Mouse (Mus musculus) olfactory bulb, adult 2 months (tissue): ENCODE data around the gene Tnp2. TPM values are rescaled to one million over a fixed set of nuclear protein-coding genes. Genes with fewer than 3 reads are reported as not detected.
"Not testable (repeated sequence)": the region's sequence is repeated elsewhere in the genome, so short reads cannot be mapped to it uniquely, and the experiment has no call there.

ENCODE experiments used
- H3K27ac ChIP-seq: fragments of 200-500 bp; 2 replicates; pipeline ENCODE4 v1.5.1; 2012; ENCODE audit warnings: low read depth, low read length; ENCODE audit not compliant: insufficient read depth
- H3K4me1 ChIP-seq: fragments of 200-500 bp; 2 replicates; pipeline ENCODE4 v1.6.1; 2012; ENCODE audit warnings: low read length; ENCODE audit not compliant: control insufficient read depth, insufficient read depth
- H3K4me3 ChIP-seq: fragments of 200-500 bp; 2 replicates; pipeline ENCODE4 v1.5.1; 2012; ENCODE audit warnings: mild to moderate bottlenecking, low read depth, low read length, moderate library complexity; ENCODE audit not compliant: insufficient read depth
- CTCF ChIP-seq: fragments of 200-500 bp; IDR thresholded peaks from 2 replicates; pipeline ENCODE4 v1.5.1; 2012; ENCODE audit warnings: low read depth, mild to moderate bottlenecking, low read length, moderate library complexity; ENCODE audit not compliant: insufficient read depth
- POLR2A ChIP-seq: fragments of 200-500 bp; IDR thresholded peaks from 2 replicates; pipeline ENCODE4 v1.6.1; 2012; ENCODE audit warnings: mild to moderate bottlenecking, low read depth, low read length, moderate library complexity; ENCODE audit not compliant: insufficient read depth
- WGBS: fragments of 180-500 bp; shearing (Covaris S2); methylation state at CpG from one replicate; pipeline ENCODE4 v1.1.7; 2018; 5-methylcytosine and 5-hydroxymethylcytosine counted together
- polyA plus RNA-seq: library from polyadenylated mRNA; stranded (reverse); fragments of >200 nt; gene quantifications from 2 replicates; pipeline ENCODE4 v1.2.4, GENCODE M21; 2012; ENCODE audit warnings: low replicate concordance; ENCODE audit not compliant: missing spikeins, insufficient read depth, insufficient read length

Tnp2 gene
- polyA plus RNA-seq, 1 experiment: not detected

DNA sequence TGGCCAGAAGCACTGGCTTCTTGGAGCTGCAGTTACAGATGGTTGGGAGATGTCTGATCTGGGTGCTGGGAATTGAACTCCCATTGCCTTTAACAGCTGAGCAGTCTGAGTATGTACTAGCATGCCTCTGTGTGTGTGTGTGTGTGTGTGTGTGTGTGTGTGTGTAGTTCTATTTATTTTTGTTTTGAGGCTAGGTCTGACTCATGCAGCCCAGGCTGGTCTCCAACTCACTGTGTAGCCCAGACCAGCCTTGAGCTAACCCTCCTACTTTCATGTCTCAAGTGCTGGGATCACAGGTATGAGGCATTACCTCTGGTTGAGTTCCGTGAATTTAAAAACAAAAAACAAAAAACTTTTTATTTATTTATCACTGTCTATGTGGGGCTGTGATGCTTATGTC is 36.1 kb upstream of the Tnp2 start:
- Histone ChIP-seq H3K4me3 (no peak overlapping the region), H3K27ac (no peak overlapping the region), H3K4me1 (no peaks in the 10 kb centered on the region)
- 92% methylated on average over 1 of the region's 1 CpGs for WGBS
- no peak for TF ChIP-seq CTCF

DNA sequence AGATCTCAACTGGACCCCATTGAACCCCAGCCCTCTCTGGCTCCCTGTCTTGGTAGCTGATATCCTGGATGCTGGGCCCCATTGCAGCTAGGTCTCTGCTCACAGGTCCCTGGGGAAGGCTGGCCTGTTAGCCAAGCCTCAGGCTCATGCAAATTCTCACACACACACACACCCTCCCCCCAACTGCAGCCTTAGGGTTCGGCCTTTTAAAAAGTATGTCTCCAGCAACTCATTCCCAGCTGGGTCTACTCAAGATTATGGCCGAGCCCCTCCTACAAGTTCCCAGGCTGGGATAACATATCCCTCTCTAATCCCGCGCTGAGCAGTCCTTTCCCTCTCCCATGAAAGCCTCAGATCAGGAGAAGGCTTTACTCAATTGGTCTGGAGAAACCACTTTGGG is 32.9 kb upstream of the Tnp2 start:
- H3K4me3 ChIP-seq: no peak overlapping the region
- WGBS: 76% methylated on average over 4 of the region's 4 CpGs

DNA sequence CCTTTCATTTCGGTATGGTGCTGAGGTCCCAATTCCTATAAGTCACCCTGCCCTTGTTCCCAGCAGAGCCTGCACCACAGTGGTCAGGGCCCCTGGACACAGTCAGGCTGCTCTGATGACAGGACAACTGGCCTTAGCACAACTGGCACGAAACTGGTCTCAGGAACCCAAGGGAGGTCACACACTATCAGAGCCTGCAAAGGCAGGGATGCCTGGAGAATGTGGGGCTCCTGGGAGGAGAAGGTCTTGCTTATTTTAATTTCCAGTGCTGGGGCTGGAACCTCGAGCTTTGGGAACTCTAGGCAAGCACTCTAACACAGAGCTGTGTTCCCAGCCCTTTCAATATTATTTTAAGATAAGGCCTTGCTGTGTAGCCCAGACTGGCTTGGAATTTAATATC is 31.5 kb upstream of the Tnp2 start:
- TF ChIP-seq POLR2A (no peak), CTCF (no peak)
- Histone ChIP-seq H3K4me1 (no peaks in the 10 kb centered on the region), H3K4me3 (no peak overlapping the region), H3K27ac (no peak overlapping the region)
- WGBS: 90% methylated on average over 3 of the region's 3 CpGs

More for the DNA sequence above, 32.9 kb upstream of the Tnp2 start:
- TF ChIP-seq CTCF (no peak), POLR2A (no peak)
- H3K4me1 ChIP-seq: no peaks in the 10 kb centered on the region
- no peak overlapping the region for H3K27ac ChIP-seq

DNA sequence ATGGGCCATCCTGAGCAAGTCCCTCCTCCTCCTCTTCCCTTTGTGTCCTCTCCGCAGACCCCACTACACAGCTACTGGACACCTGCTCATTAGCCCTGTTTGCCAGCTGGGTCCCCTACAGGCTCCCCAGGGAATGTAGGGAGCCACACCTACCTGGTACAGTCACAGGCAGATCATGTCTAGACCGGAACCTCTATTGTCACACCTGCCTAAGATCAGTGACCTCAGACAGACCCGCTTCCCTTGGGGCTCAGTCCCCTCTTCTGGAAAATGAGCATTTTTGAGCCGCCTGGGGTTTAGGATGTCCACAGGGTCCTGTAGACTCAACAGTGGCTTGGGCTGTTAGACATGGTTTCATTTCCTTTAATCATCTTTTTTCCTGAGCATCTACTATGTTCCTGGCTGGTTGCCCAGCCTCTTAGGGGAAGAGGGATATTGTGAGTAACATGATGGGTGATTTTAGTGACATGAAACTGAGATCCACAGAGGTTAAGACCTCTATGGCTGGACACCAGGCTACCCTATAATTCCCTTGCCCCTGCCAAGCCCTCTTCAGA is 30.2 kb upstream of the Tnp2 start:
- 85% methylated on average over 4 of the region's 4 CpGs for WGBS
- Histone ChIP-seq H3K4me1 (no peaks in the 10 kb centered on the region), H3K27ac (no peak overlapping the region), H3K4me3 (no peak overlapping the region)
- TF ChIP-seq CTCF (no peak), POLR2A (no peak)

DNA sequence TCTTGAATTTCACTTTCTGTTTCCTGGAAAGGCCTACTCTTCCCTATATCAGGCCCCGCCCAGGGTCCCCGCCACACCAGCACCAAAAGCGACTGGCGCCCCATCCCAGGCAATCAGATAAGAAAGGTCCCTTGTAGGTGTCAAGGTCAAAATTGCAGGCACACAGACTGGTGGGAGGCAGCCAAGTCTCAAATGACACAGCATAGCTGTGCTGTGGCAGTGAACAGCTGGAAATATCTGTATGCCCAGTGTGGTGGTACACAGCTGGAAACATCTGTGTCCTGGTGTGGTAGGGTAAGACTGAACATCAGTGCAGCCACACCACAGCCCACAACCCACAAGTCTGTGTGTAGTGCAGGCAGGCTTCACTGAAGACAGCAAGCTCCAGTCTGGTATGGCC is 26.4 kb upstream of the Tnp2 start:
- Histone ChIP-seq H3K4me1 (no peaks in the 10 kb centered on the region), H3K27ac (no peak overlapping the region), H3K4me3 (no peak overlapping the region)
- TF ChIP-seq POLR2A: no peak
- no peak for TF ChIP-seq CTCF
- WGBS: 98% methylated on average over 4 of the region's 4 CpGs

DNA sequence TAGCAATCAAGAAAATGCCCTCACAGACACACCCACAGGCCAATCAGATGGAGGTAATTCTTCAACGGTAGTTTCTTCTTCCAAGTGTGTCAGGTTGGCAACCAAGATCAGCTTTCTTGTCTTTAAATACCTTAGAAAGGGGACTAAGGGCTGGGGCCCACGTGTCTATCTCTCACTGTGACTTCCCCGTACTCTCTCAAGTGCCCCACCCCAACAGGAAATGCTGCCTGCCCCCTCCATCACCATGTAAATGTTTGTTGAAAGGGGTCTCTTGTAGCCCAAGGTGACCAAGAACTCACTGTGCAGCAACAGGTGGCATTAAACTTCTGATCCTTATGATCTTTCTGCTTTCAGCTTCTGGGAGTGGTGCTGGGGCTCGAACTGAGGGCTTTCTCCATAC is 25.3 kb upstream of the Tnp2 start:
- H3K27ac ChIP-seq: no peak overlapping the region
- TF ChIP-seq POLR2A: no peak
- no peak for TF ChIP-seq CTCF
- no peak overlapping the region for H3K4me3 ChIP-seq
- no peaks in the 10 kb centered on the region for H3K4me1 ChIP-seq
- WGBS: 84% methylated on average over 4 of the region's 4 CpGs

DNA sequence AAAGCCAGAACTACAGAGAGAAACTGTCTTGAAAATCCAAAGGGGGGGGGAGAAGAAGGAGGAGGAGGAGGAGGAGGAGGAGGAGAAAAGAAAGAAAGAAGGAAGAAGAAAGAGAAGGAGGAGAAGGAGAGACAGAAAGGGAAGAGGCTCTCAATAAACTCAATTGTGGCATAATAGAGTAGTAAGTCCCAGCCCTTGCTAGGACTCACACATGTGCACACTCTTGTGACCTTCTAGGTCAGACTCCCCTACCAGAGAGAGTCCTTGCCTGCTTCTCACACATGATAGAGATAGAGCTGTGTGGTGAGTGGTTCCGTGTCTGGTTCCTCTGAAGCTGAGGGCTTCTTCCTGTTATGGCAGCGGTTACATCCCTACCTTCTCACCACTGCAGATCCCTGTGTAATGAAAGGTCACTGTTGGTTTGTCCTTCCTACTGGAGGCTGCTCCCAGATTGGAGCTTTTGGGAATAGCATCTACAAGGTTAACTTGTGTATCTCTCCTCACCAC is 24.5 kb upstream of the Tnp2 start, which contains the start of gene Gm11172:
Gene Gm11172 (plus strand): TSS at position 51 of the 507 bp plus-strand sequence.
- H3K4me3 ChIP-seq: no peak within 1 kb of the TSS
- no peaks in the 10 kb centered on the region for H3K4me1 ChIP-seq
- no peak for TF ChIP-seq CTCF
- TF ChIP-seq POLR2A: no peak
- H3K27ac ChIP-seq: no peak within 1 kb of the TSS
- 89% methylated on average over 2 of the region's 2 CpGs for WGBS

DNA sequence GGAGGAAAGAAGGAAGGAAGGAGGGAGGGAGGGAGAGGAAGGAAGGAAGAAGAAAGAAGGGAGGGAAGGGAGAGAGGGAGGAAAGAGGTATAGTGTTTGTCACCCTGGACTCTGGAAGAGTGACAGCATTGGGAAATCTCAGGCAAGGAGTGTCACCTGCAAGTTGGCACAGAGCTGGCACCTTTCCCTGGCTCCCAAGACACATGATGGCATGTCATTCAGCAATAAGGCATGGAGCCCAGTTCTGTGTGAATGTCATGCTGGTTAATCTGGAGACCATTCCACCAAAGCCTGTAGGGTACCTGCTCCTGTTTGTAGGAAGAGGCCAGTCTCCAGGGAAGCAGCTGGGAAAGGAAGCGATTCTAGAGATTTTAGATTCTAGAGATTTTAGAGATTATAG is 21.9 kb upstream of the Tnp2 start:
- Histone ChIP-seq H3K27ac (no peak overlapping the region), H3K4me3 (no peak overlapping the region), H3K4me1 (no peaks in the 10 kb centered on the region)
- WGBS: 96% methylated on average over 1 of the region's 1 CpGs
- TF ChIP-seq POLR2A: no peak
- no peak for TF ChIP-seq CTCF

DNA sequence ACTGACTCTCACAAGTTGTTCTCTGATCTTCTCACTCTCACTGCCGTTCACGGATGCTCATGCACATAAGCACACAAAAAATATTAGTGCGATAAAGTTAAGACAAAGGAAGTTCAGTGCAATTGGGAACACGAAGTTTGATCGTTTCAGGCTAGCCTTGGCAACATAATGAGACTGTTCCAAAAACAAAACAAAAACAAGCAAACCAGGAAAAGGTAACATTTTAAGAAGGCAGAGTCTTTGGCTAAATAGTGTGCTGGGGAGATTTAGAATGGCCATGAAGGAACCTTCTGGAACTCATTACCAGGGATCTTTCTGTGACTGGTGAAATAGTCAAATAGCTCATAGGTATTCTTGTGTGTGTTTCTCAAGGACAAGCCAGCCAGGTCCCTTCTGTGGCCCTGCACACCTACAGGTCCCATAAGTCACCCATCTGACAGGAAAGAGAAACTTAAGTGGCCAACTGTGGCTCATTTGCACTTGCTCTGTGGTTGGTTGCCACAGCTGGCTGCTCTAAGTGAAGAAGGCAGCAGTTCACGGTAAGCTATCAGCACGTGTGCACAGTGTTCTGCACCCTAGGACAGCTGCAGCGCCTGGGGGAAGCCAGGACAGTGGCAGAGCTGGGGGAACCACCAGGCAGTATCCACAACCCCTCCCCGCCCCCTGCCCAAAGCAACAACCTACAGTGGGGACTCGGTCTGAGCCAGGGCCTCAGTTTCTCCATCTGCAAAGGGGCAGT is 17.5 kb upstream of the Tnp2 start, which contains the start of gene Prm1:
Gene Prm1 (minus strand): TSS at position 51 of the 739 bp plus-strand sequence.
- 79% methylated on average over 10 of the region's 10 CpGs for WGBS
- no peak within 1 kb of the TSS for H3K4me3 ChIP-seq
- H3K4me1 ChIP-seq: no peaks in the 10 kb centered on the region
- TF ChIP-seq CTCF (no peak), POLR2A (no peak)
- H3K27ac ChIP-seq: no peak within 1 kb of the TSS

DNA sequence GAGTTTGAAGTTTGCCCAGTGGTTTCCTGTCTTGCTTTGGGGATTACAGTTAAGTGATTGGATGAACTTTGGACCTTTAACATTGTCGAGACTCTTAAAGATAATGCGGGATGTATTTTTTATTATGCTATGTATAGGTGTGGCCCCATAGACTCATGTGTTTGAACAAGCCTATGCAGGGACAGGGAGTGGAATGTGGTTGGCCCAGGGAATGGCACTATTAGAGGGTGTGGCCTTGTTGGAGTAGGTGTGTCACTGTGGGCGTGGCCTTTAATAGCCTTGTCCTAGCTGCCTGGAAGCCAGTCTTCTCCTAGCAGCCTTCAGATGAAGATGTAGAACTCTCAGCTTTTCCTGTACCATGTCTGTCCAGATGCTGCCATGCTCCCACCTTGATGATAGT is 14.0 kb upstream of the Tnp2 start:
- not testable (repeated sequence) for H3K4me3 ChIP-seq, H3K27ac ChIP-seq, H3K4me1 ChIP-seq
- WGBS: 91% methylated on average over 3 of the region's 3 CpGs
